Mouse (Mus musculus): ENCODE measurements around the gene Cdc42.

Cdc42 gene

GRCm38 (mm10) chr4:137371596-137372523 lies 14.3 kb upstream of the Cdc42 start:
- CTCF ChIA-PET, result no interaction called here

GRCm38 (mm10) chr4:137369954-137370750 lies 12.6 kb upstream of the Cdc42 start:
- CTCF ChIA-PET, result no interaction called here

- CTCF ChIA-PET, result interaction anchor here (1.1 kb wide), 1 partner anchor 19 kb away, joined by 4 read pairs; no protein-coding TSS in a partner anchor
Observed at GRCm38 (mm10) chr4:137368198-137368597, 10.7 kb upstream of the Cdc42 start.

- CTCF ChIA-PET, result interaction anchor here (1.1 kb wide), 1 partner anchor 20 kb away, joined by 4 read pairs; no protein-coding TSS in a partner anchor
Observed at GRCm38 (mm10) chr4:137367275-137368088, 10.0 kb upstream of the Cdc42 start.

- CTCF ChIA-PET, result interaction anchor here (0.8 to 0.9 kb wide), 2 partner anchors 8 to 57 kb away, joined by 4 to 8 read pairs; partner anchors contain the start of gene Cdc42
Observed at GRCm38 (mm10) chr4:137366097-137366496, 8.6 kb upstream of the Cdc42 start.

GRCm38 (mm10) chr4:137365356-137366062 lies 8.0 kb upstream of the Cdc42 start:
- CTCF ChIA-PET, result interaction anchor here (0.8 to 0.9 kb wide), 2 partner anchors 8 to 57 kb away, joined by 4 to 8 read pairs; partner anchors contain the start of gene Cdc42

- CTCF ChIA-PET, result no interaction called here
Observed at GRCm38 (mm10) chr4:137364826-137365225, 7.3 kb upstream of the Cdc42 start.

GRCm38 (mm10) chr4:137360996-137361395 lies 3.5 kb upstream of the Cdc42 start:
- CTCF ChIA-PET, result interaction anchor here (1.2 kb wide), 1 partner anchor 20 kb away, joined by 3 read pairs; no protein-coding TSS in a partner anchor

GRCm38 (mm10) chr4:137358291-137359002 lies 927 bp upstream of the Cdc42 start:
- CTCF ChIA-PET, result interaction anchor here (1.5 kb wide), 1 partner anchor 8 kb away, joined by 8 read pairs; no protein-coding TSS in a partner anchor

- CTCF ChIA-PET, result interaction anchor here (1.5 kb wide), 1 partner anchor 9 kb away, joined by 8 read pairs; no protein-coding TSS in a partner anchor
Observed at GRCm38 (mm10) chr4:137356674-137357510, 628 bp downstream of the Cdc42 start.

- CTCF ChIA-PET, result interaction anchor here (0.6 kb wide), 1 partner anchor 1634 kb away, joined by 4 read pairs; no protein-coding TSS in a partner anchor
Observed at GRCm38 (mm10) chr4:137350627-137351026, 6.9 kb downstream of the Cdc42 start.

GRCm38 (mm10) chr4:137345790-137346189 lies 11.7 kb downstream of the Cdc42 start:
- CTCF ChIA-PET, result no interaction called here

GRCm38 (mm10) chr4:137345112-137345511 lies 12.4 kb downstream of the Cdc42 start:
- CTCF ChIA-PET, result no interaction called here

GRCm38 (mm10) chr4:137342816-137343215 lies 14.7 kb downstream of the Cdc42 start:
- CTCF ChIA-PET, result no interaction called here

GRCm38 (mm10) chr4:137339415-137339814 lies 18.1 kb downstream of the Cdc42 start:
- CTCF ChIA-PET, result interaction anchor here (0.7 kb wide), 1 partner anchor 93 kb away, joined by 4 read pairs; no protein-coding TSS in a partner anchor

- CTCF ChIA-PET, result interaction anchor here (0.6 kb wide), 2 partner anchors 235 to 268 kb away, joined by 4 to 11 read pairs; no protein-coding TSS in a partner anchor
Observed at GRCm38 (mm10) chr4:137336468-137336867, 21.1 kb downstream of the Cdc42 start.

- CTCF ChIA-PET, result interaction anchor here (0.7 kb wide), 1 partner anchor 527 kb away, joined by 4 read pairs; no protein-coding TSS in a partner anchor
Observed at GRCm38 (mm10) chr4:137332051-137332450, 25.5 kb downstream of the Cdc42 start.

GRCm38 (mm10) chr4:137326494-137326893 lies 31.0 kb downstream of the Cdc42 start:
- CTCF ChIA-PET, result no interaction called here

- CTCF ChIA-PET, result no interaction called here
Observed at GRCm38 (mm10) chr4:137324926-137325325, 32.6 kb downstream of the Cdc42 start.
